Mouse (Mus musculus): ENCODE results near the gene Olfr1406. TPM values are rescaled to one million over a fixed set of nuclear protein-coding genes. Genes with fewer than 3 reads are reported as not detected.
"Not testable (repeated sequence)": the region's sequence is repeated elsewhere in the genome, so short reads cannot be mapped to it uniquely, and the experiment has no call there.

Gene Olfr1406
- not detected for total RNA-seq (2021)
- long read RNA-seq, experiment 1 = 0 reads
- long read RNA-seq, experiment 2 = 0 reads

DNA sequence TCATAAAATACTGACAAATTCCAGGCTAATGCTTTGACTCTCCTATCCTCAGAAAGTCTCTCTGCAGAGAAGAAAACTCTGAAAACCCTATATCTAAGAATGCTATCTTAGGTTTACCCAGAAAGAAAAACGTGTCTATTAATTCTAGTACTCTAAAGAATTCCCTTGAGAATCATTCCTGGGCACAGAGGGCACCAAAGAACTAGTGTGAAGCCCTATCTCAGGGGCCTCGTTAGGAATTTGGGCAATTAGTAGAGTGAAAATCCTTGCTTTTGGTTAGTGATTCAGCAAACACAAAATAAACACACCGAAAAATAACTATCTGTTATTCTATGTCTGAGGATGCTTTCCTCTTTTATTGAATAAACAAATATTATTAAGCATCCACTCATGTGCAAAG, at the start of gene Olfr1406:
TSS of gene Olfr1406 (minus strand) at position 101 of the 400 bp plus-strand sequence.
- DNase-seq = no peak

GRCm38 (mm10) chr1:173237004-173237403, 46.6 kb upstream of the Olfr1406 start:
- not testable (repeated sequence) for DNase-seq

DNA sequence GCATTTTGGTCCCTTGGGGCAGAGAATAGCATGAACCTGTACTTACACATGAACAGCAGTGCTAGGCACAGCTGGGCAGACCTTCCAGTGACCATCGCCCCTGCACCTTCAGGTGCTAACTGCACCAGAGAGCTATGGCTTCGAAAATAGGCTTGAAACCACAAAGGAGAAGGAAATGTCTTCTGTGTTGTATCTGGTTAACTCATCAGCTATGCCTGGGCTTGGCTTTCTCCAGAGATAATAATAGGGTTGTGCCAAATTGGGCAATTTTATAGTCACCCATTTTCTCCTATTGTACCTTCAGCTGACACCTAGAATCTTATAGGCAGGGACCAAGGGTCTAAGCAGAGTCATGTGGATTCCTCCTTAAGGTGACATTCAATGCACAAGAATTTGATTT, 36.6 kb upstream of the Olfr1406 start, which contains the start of gene Fcer1a:
TSS of gene Fcer1a (minus strand) at position 134 of the 400 bp plus-strand sequence.
- no peak for DNase-seq

GRCm38 (mm10) chr1:173216481-173216880, 26.0 kb upstream of the Olfr1406 start:
- DNase-seq = no peak

DNA sequence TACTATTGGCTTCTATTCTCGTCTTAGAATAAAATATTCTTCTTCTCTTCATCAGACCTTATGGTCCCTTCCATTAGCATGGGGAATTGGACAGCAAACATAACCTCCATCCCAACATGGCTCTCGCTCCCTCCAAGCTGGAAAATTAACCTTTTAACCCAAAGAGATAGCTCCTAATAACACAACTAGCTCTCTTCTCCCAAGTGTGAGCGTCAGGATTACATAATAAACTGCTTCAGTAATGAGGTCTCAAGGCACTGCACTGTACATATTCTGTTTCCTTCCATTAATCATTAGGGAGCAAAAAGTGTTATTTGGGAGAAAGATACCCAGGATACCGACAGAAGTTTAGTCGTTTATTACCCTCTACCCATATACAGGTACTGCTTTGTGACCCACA, 21.7 kb upstream of the Olfr1406 start, which contains the start of gene Olfr1404:
TSS of gene Olfr1404 (plus strand) at position 301 of the 400 bp plus-strand sequence.
- DNase-seq = no peak

DNA sequence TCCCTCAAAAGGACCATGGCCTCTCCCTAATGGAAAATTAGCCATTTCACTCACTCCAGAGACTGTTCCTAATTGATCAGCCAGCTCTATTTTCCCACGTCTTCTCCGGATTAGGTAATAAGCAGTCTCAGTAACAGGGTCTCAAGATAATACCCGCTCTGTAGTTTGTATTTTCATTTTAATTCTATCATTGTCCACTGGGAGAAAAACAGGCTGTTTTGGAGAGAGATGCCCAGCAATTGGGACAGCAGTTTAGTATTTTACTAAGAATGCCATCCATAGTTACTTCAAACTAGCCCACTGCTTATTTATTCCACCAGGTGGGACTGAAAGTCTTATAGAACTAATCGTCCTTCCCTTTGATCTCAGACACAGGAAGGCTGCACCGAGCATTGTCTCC, 7.1 kb upstream of the Olfr1406 start, which contains the start of gene Olfr218:
TSS of gene Olfr218 (plus strand) at position 301 of the 400 bp plus-strand sequence.
- DNase-seq = no peak

- no peak for DNase-seq
Measured at GRCm38 (mm10) chr1:173196359-173196758, 5.9 kb upstream of the Olfr1406 start.

DNA sequence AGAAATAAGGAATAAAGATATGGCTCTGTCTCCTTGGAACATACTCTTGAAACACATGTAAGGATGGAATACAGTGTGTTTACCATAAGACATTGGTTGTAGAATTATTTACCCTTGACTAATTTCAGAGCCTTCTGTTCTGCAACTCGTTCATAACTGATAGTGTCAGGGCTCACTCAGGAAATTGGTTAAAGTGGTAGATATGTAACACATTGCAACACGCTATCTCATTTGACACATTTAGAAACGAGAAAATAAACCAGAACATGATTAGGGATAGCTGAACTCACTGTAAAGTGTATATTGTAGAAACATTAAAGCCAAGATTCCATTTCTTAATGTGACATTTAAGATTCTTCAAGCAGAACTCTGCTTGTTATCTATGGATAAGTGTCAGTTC, 1.6 kb upstream of the Olfr1406 start:
- DNase-seq = no peak

DNA sequence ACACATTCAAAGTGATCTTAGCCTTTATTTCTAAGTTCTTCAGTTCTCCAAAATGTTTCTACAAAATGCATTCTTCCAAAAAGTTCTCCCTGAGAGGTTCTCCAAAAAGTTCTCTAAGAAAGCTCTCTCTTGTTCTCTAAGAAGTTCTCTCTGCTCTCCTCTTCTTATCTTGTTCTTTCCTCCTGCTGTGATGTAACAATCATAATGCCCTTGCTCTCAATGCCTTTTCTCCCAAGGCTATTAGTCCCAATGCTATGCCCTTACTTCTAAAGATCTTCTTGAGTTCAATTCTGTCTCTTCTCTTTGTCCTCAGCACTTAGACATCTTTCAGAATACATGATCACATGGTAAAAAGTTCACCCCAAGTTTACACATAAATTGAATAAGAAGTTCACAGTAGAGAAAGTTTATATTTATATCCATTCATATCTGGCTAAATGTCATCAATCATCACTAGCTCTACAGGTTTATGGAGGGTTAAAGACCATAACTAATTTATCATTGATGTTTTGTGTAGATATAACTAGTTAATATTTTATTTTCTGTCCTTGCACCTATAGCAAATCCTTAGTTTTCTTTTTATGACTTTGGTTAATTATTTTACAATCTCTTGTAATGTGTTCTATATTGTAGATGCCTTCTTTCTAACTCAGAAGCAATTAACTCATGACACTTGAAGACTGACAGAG, 16.1 kb downstream of the Olfr1406 start:
- no peak for DNase-seq

DNA sequence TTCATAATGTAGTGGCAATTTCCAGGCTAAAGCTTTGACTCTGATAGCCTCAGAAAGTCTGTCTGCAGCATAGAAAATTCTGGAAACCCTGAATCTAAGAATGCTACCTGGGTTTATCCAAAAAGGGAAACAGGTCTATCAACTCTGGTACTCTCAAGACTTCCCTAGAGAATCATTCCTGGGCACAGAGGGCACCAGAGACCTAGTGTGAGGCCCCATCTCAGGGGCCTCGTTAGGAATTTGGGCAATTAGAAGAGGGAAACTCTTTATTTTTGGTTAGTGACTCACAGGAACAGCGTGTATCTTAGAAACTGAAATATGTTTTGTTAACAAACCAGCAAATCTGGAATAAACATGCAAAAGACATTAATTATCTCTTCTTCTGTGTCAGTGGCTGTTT, 53.2 kb downstream of the Olfr1406 start, which contains the start of gene Olfr1408:
TSS of gene Olfr1408 (minus strand) at position 101 of the 400 bp plus-strand sequence.
- DNase-seq = no peak

Other genes starting within 250 kb of the Olfr1406 start
- not detected for gene Olfr16, start 240.2 kb downstream of the Olfr1406 start, total RNA-seq (2021)
- gene Olfr1408, start 53.3 kb downstream of the Olfr1406 start, total RNA-seq (2021) = not detected
- not detected for gene Olfr218, start 7.2 kb upstream of the Olfr1406 start, total RNA-seq (2021)
- not detected for gene Olfr1404, start 21.8 kb upstream of the Olfr1406 start, total RNA-seq (2021)
- gene Fcer1a, start 36.6 kb upstream of the Olfr1406 start, total RNA-seq (2021) = under 1 TPM in 1 of 2 experiments, not detected in 1; 0.30 TPM
- gene Olfr418, start 75.4 kb upstream of the Olfr1406 start, total RNA-seq (2021) = not detected
- not detected for gene Mptx2, start 87.1 kb upstream of the Olfr1406 start, total RNA-seq (2021)
- 1 to 10 TPM; 1.6 to 2.8 TPM for gene Ackr1, start 143.1 kb upstream of the Olfr1406 start, total RNA-seq (2021)
- 1 to 10 TPM in 1 of 2 experiments, under 1 TPM in 1; 0.53 to 2.1 TPM for gene Aim2, start 160.2 kb upstream of the Olfr1406 start, total RNA-seq (2021)
- 1 to 10 TPM; 6.8 to 9.3 TPM for gene Cadm3, start 177.1 kb upstream of the Olfr1406 start, total RNA-seq (2021)